Mouse (Mus musculus) cortical plate, adult 2 months (tissue): ENCODE measurements around the gene Ptges3l.

Experiments used
- CTCF ChIP-seq: fragments of 200-500 bp; IDR thresholded peaks from 2 replicates; pipeline ENCODE4 v1.5.1; 2011; ENCODE audit warnings: mild to moderate bottlenecking, control low read depth, low read length; ENCODE audit not compliant: insufficient read depth; ENCODE audit errors: extremely low read depth
- POLR2A ChIP-seq: fragments of 200-500 bp; IDR thresholded peaks from 2 replicates; pipeline ENCODE4 v1.6.1; 2011; ENCODE audit warnings: mild to moderate bottlenecking, low read length, control low read depth; ENCODE audit not compliant: insufficient read depth; ENCODE audit errors: extremely low read depth

DNA sequence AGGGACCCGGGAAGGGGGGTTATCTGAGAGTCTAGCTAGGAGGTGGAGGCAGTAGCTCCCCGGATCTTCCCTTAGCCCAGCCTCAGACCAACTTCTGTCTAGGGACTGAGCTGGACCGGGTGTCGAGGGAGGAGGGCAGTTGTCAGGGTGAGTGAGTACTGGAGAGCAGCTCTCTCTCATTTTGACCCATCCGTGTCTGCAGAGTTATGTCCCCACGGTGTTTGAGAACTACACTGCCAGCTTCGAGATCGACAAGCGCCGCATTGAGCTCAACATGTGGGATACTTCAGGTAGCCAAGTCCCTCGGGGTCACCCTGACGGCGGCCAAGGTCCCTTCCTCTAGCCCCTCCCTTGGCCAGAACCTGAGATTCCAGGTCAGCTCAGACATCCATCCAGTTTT lies 43.6 kb upstream of the Ptges3l start:
- TF ChIP-seq POLR2A (no peak), CTCF (no peak)
